Mouse (Mus musculus): ENCODE measurements around the gene Apoc4. TPM values are rescaled to one million over a fixed set of nuclear protein-coding genes. Genes with fewer than 3 reads are reported as not detected.

Gene Apoc4
- total RNA-seq, 4 experiments from 2014 or later, result not detected

- no peak for DNase-seq (ENCODE audit: low spot score in 2 of 2)
Observed at GRCm38 (mm10) chr7:19678901-19679300, 2.4 kb downstream of the Apoc4 start.

GRCm38 (mm10) chr7:19677872-19678271 is 3.4 kb downstream of the Apoc4 start, which contains the start of gene Apoc2:
TSS of gene Apoc2 (minus strand) at chr7:19677941.
- DNase-seq (ENCODE audit: low spot score in 2 of 2), result no peak

- no peak for DNase-seq (ENCODE audit: low spot score in 2 of 2)
Observed at GRCm38 (mm10) chr7:19676662-19677061, 4.6 kb downstream of the Apoc4 start.

- DNase-seq (ENCODE audit: low spot score in 2 of 2), result no peak
Observed at GRCm38 (mm10) chr7:19675824-19676223, 5.5 kb downstream of the Apoc4 start.

- no peak for DNase-seq (ENCODE audit: low spot score in 2 of 2)
Observed at GRCm38 (mm10) chr7:19673083-19673699, 8.1 kb downstream of the Apoc4 start.

- DNase-seq (ENCODE audit: low spot score in 2 of 2), result no peak
Observed at GRCm38 (mm10) chr7:19671511-19671910, 9.8 kb downstream of the Apoc4 start.

GRCm38 (mm10) chr7:19668947-19669721 is 12.1 kb downstream of the Apoc4 start:
- DNase-seq (ENCODE audit: low spot score in 2 of 2), result peak; percentile 89 to 90

- no peak for DNase-seq (ENCODE audit: low spot score in 2 of 2)
Observed at GRCm38 (mm10) chr7:19667434-19667833, 13.8 kb downstream of the Apoc4 start.

GRCm38 (mm10) chr7:19666750-19667149 is 14.5 kb downstream of the Apoc4 start:
- DNase-seq (ENCODE audit: low spot score in 2 of 2), result no peak

- peak; percentile 93 to 94 for DNase-seq (ENCODE audit: low spot score in 2 of 2)
Observed at GRCm38 (mm10) chr7:19664955-19665841, 16.1 kb downstream of the Apoc4 start, which contains the start of gene Clptm1. TSS of gene Clptm1 (minus strand) at chr7:19665033.

- DNase-seq (ENCODE audit: low spot score in 2 of 2), result no peak
Observed at GRCm38 (mm10) chr7:19664455-19664954, 16.8 kb downstream of the Apoc4 start.

- no peak for DNase-seq (ENCODE audit: low spot score in 2 of 2)
Observed at GRCm38 (mm10) chr7:19663940-19664339, 17.3 kb downstream of the Apoc4 start.

GRCm38 (mm10) chr7:19652614-19653013 is 28.7 kb downstream of the Apoc4 start:
- DNase-seq (ENCODE audit: low spot score in 2 of 2), result no peak

- no peak for DNase-seq (ENCODE audit: low spot score in 2 of 2)
Observed at GRCm38 (mm10) chr7:19651063-19651786, 30.1 kb downstream of the Apoc4 start.

GRCm38 (mm10) chr7:19641223-19641622 is 40.1 kb downstream of the Apoc4 start:
- no peak for DNase-seq (ENCODE audit: low spot score in 2 of 2)

- DNase-seq (ENCODE audit: low spot score in 2 of 2), result no peak
Observed at GRCm38 (mm10) chr7:19635074-19635827, 46.0 kb downstream of the Apoc4 start.

GRCm38 (mm10) chr7:19634591-19634990 is 46.7 kb downstream of the Apoc4 start:
- peak; percentile 64 to 72 for DNase-seq (ENCODE audit: low spot score in 2 of 2)

GRCm38 (mm10) chr7:19633855-19634254 is 47.4 kb downstream of the Apoc4 start:
- no peak for DNase-seq (ENCODE audit: low spot score in 2 of 2)

- no peak for DNase-seq (ENCODE audit: low spot score in 2 of 2)
Observed at GRCm38 (mm10) chr7:19633197-19633596, 48.1 kb downstream of the Apoc4 start.

- DNase-seq (ENCODE audit: low spot score in 2 of 2), result no peak
Observed at GRCm38 (mm10) chr7:19632720-19633119, 48.6 kb downstream of the Apoc4 start.
